Mouse (Mus musculus): ENCODE results near the gene Chrna9. TPM values are rescaled to one million over a fixed set of nuclear protein-coding genes. Genes with fewer than 3 reads are reported as not detected.

The Chrna9 gene
- not detected in 2 replicates for polyA plus RNA-seq (2015; fragmentation: Nextera tagmentation; extraction: Ambion mirVana)

- no peak for DNase-seq
- H3K4me3 ChIP-seq (replicated peaks): no peak within 1 kb of the TSS
- no peaks in the 10 kb centered on the region for H3K36me3 ChIP-seq
- H3K4me1 ChIP-seq (replicated peaks): no peaks in the 10 kb centered on the region
- no peaks in the 10 kb centered on the region for H3K27me3 ChIP-seq
- H3K9me3 ChIP-seq (replicated peaks): no peaks in the 10 kb centered on the region
- no peak for ATAC-seq (ENCODE audit: low read depth)
- no peak within 1 kb of the TSS for H3K9ac ChIP-seq
- H3K27ac ChIP-seq: no peak within 1 kb of the TSS
- H3K4me2 ChIP-seq: no peak within 1 kb of the TSS
- 62% methylated on average over 5 of the region's 5 CpGs for WGBS (ENCODE audit: insufficient replicate concordance)
Measured at GRCm38 (mm10) chr5:65934783-65935182, at the start of gene Chrna9. TSS of gene Chrna9 (plus strand) at chr5:65934921.

GRCm38 (mm10) chr5:65885699-65886443 lies 48.9 kb upstream of the Chrna9 start:
- H3K4me2 ChIP-seq: no peak overlapping the region
- no peak overlapping the region for H3K27ac ChIP-seq
- H3K27me3 ChIP-seq: no peaks in the 10 kb centered on the region
- H3K4me1 ChIP-seq (replicated peaks): peaks cover 24% of the 10 kb centered on the region
- H3K9ac ChIP-seq: no peak overlapping the region
- 51% methylated on average over 15 of the region's 15 CpGs for WGBS (ENCODE audit: insufficient replicate concordance)
- DNase-seq (no peak), ATAC-seq (ENCODE audit: low read depth) (peak; percentile 23; the same call in 1 of the 2 replicates)
- H3K36me3 ChIP-seq: no peaks in the 10 kb centered on the region
- H3K9me3 ChIP-seq (replicated peaks): no peaks in the 10 kb centered on the region
- no peak overlapping the region for H3K4me3 ChIP-seq (replicated peaks)

GRCm38 (mm10) chr5:65888102-65888501 lies 46.6 kb upstream of the Chrna9 start:
- no peaks in the 10 kb centered on the region for H3K9me3 ChIP-seq (replicated peaks)
- H3K27me3 ChIP-seq: no peaks in the 10 kb centered on the region
- 77% methylated on average over 5 of the region's 5 CpGs for WGBS (ENCODE audit: insufficient replicate concordance)
- H3K27ac ChIP-seq: no peak overlapping the region
- peaks cover 12% of the 10 kb centered on the region for H3K4me1 ChIP-seq (replicated peaks)
- no peak for DNase-seq
- ATAC-seq (ENCODE audit: low read depth): no peak
- H3K4me2 ChIP-seq: no peak overlapping the region
- no peak overlapping the region for H3K9ac ChIP-seq
- H3K4me3 ChIP-seq (replicated peaks): no peak overlapping the region
- no peaks in the 10 kb centered on the region for H3K36me3 ChIP-seq

- WGBS (ENCODE audit: insufficient replicate concordance): 51% methylated on average over 5 of the region's 5 CpGs
- Histone ChIP-seq H3K9me3 (replicated peaks) (no peaks in the 10 kb centered on the region), H3K27me3 (no peaks in the 10 kb centered on the region), H3K4me3 (replicated peaks) (no peak overlapping the region), H3K4me1 (replicated peaks) (peaks cover 9% of the 10 kb centered on the region), H3K4me2 (no peak overlapping the region), H3K27ac (no peak overlapping the region), H3K36me3 (no peaks in the 10 kb centered on the region), H3K9ac (no peak overlapping the region)
- no peak for DNase-seq
- ATAC-seq (ENCODE audit: low read depth): peak; percentile 59; the same call in 1 of the 2 replicates
Measured at GRCm38 (mm10) chr5:65888998-65889397, 45.7 kb upstream of the Chrna9 start.

GRCm38 (mm10) chr5:65891251-65891826 lies 43.4 kb upstream of the Chrna9 start:
- H3K4me2 ChIP-seq: no peak overlapping the region
- ATAC-seq (ENCODE audit: low read depth) (no peak), DNase-seq (no peak)
- no peaks in the 10 kb centered on the region for H3K9me3 ChIP-seq (replicated peaks)
- no peaks in the 10 kb centered on the region for H3K27me3 ChIP-seq
- no peak overlapping the region for H3K4me3 ChIP-seq (replicated peaks)
- peaks cover 9% of the 10 kb centered on the region for H3K4me1 ChIP-seq (replicated peaks)
- H3K27ac ChIP-seq: no peak overlapping the region
- 72% methylated on average over 14 of the region's 14 CpGs for WGBS (ENCODE audit: insufficient replicate concordance)
- H3K9ac ChIP-seq: no peak overlapping the region
- no peaks in the 10 kb centered on the region for H3K36me3 ChIP-seq

GRCm38 (mm10) chr5:65895121-65895692 lies 39.5 kb upstream of the Chrna9 start:
- DNase-seq (no peak), ATAC-seq (ENCODE audit: low read depth) (no peak)
- no peak overlapping the region for H3K9ac ChIP-seq
- no peak overlapping the region for H3K4me2 ChIP-seq
- no peaks in the 10 kb centered on the region for H3K9me3 ChIP-seq (replicated peaks)
- no peak overlapping the region for H3K4me3 ChIP-seq (replicated peaks)
- H3K27ac ChIP-seq: no peak overlapping the region
- peaks cover 4% of the 10 kb centered on the region for H3K4me1 ChIP-seq (replicated peaks)
- H3K36me3 ChIP-seq: no peaks in the 10 kb centered on the region
- WGBS (ENCODE audit: insufficient replicate concordance): 39% methylated on average over 6 of the region's 6 CpGs
- H3K27me3 ChIP-seq: no peaks in the 10 kb centered on the region

- Histone ChIP-seq H3K9me3 (replicated peaks) (no peaks in the 10 kb centered on the region), H3K9ac (no peak overlapping the region), H3K27me3 (no peaks in the 10 kb centered on the region), H3K4me1 (replicated peaks) (peaks cover 9% of the 10 kb centered on the region), H3K4me3 (replicated peaks) (no peak overlapping the region), H3K27ac (no peak overlapping the region), H3K36me3 (no peaks in the 10 kb centered on the region), H3K4me2 (no peak overlapping the region)
- 47% methylated on average over 7 of the region's 7 CpGs for WGBS (ENCODE audit: insufficient replicate concordance)
- DNase-seq (no peak), ATAC-seq (ENCODE audit: low read depth) (no peak)
Measured at GRCm38 (mm10) chr5:65895764-65896163, 39.0 kb upstream of the Chrna9 start.

- ATAC-seq (ENCODE audit: low read depth) (no peak), DNase-seq (no peak)
- Histone ChIP-seq H3K4me1 (replicated peaks) (peaks cover 25% of the 10 kb centered on the region), H3K27me3 (no peaks in the 10 kb centered on the region), H3K27ac (no peak overlapping the region), H3K36me3 (no peaks in the 10 kb centered on the region), H3K9ac (no peak overlapping the region), H3K9me3 (replicated peaks) (no peaks in the 10 kb centered on the region), H3K4me3 (replicated peaks) (no peak overlapping the region), H3K4me2 (no peak overlapping the region)
- 67% methylated on average over 2 of the region's 2 CpGs for WGBS (ENCODE audit: insufficient replicate concordance)
Measured at GRCm38 (mm10) chr5:65897731-65898130, 37.0 kb upstream of the Chrna9 start.

- no peak overlapping the region for H3K9ac ChIP-seq
- H3K4me2 ChIP-seq: no peak overlapping the region
- WGBS (ENCODE audit: insufficient replicate concordance): 36% methylated on average over 3 of the region's 3 CpGs
- no peaks in the 10 kb centered on the region for H3K9me3 ChIP-seq (replicated peaks)
- H3K27ac ChIP-seq: no peak overlapping the region
- no peak overlapping the region for H3K4me3 ChIP-seq (replicated peaks)
- peaks cover 25% of the 10 kb centered on the region for H3K4me1 ChIP-seq (replicated peaks)
- no peaks in the 10 kb centered on the region for H3K36me3 ChIP-seq
- no peak for DNase-seq
- ATAC-seq (ENCODE audit: low read depth): no peak
- H3K27me3 ChIP-seq: no peaks in the 10 kb centered on the region
Measured at GRCm38 (mm10) chr5:65898683-65899082, 36.0 kb upstream of the Chrna9 start.

GRCm38 (mm10) chr5:65900113-65900512 lies 34.6 kb upstream of the Chrna9 start:
- DNase-seq (no peak), ATAC-seq (ENCODE audit: low read depth) (no peak)
- H3K4me2 ChIP-seq: no peak overlapping the region
- H3K4me3 ChIP-seq (replicated peaks): no peak overlapping the region
- H3K27me3 ChIP-seq: no peaks in the 10 kb centered on the region
- no peaks in the 10 kb centered on the region for H3K36me3 ChIP-seq
- peaks cover 25% of the 10 kb centered on the region for H3K4me1 ChIP-seq (replicated peaks)
- no peak overlapping the region for H3K27ac ChIP-seq
- no peaks in the 10 kb centered on the region for H3K9me3 ChIP-seq (replicated peaks)
- no peak overlapping the region for H3K9ac ChIP-seq
- 38% methylated on average over 6 of the region's 6 CpGs for WGBS (ENCODE audit: insufficient replicate concordance)

- H3K36me3 ChIP-seq: no peaks in the 10 kb centered on the region
- ATAC-seq (ENCODE audit: low read depth) (peak; percentile 81), DNase-seq (peak; percentile 9)
- H3K27me3 ChIP-seq: no peaks in the 10 kb centered on the region
- H3K4me2 ChIP-seq: no peak overlapping the region
- no peak overlapping the region for H3K4me3 ChIP-seq (replicated peaks)
- H3K4me1 ChIP-seq (replicated peaks): peaks cover 25% of the 10 kb centered on the region
- H3K9me3 ChIP-seq (replicated peaks): no peaks in the 10 kb centered on the region
- H3K9ac ChIP-seq: no peak overlapping the region
- H3K27ac ChIP-seq: no peak overlapping the region
- 11% methylated on average over 7 of the region's 7 CpGs for WGBS (ENCODE audit: insufficient replicate concordance)
Measured at GRCm38 (mm10) chr5:65900862-65901265, 33.9 kb upstream of the Chrna9 start.
